Mouse (Mus musculus) cortical plate, adult 2 months (tissue): ENCODE results near the gene Snx22.

Experiments used
- CTCF ChIP-seq: fragments of 200-500 bp; IDR thresholded peaks from 2 replicates; pipeline ENCODE4 v1.5.1; 2011; ENCODE audit warnings: mild to moderate bottlenecking, control low read depth, low read length; ENCODE audit not compliant: insufficient read depth; ENCODE audit errors: extremely low read depth
- POLR2A ChIP-seq: fragments of 200-500 bp; IDR thresholded peaks from 2 replicates; pipeline ENCODE4 v1.6.1; 2011; ENCODE audit warnings: mild to moderate bottlenecking, low read length, control low read depth; ENCODE audit not compliant: insufficient read depth; ENCODE audit errors: extremely low read depth

DNA sequence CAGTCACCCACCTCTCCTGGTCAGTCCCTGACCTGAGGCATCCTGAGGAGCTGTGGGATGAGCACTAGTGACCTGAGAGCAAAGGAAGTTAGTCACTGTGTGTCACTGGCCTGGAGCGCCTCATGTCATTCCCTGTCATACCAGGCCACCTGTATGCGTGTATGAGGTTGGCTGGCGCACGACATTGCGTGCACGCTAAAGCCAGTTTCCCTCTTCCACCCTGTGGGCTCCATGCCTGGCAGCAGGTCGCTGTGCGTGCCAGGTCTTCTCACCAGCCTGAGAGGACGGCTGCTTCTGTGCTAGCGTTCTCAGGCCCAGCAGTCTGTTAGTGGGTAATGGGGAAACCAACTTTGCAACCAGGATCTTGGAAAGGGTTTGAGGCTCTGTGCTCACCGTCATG lies 5.2 kb downstream of the Snx22 start:
- TF ChIP-seq CTCF (no peak), POLR2A (no peak)
